Mouse (Mus musculus) CH12.LX (cell line): ENCODE data around the gene Lypd3.

Source experiments
- CTCF ChIP-seq, 2 experiments: IDR thresholded peaks in 1 of 2; conservative IDR thresholded peaks in 1 of 2; 2 replicates each; pipeline ENCODE4 v1.5.1; 2011 to 2012; ENCODE audit warnings: low read depth in 2 of 2, low read length in 2 of 2, improper control_type of control experiment in 1 of 2, inconsistent platforms in 1 of 2, mild to moderate bottlenecking in 1 of 2, moderate library complexity in 1 of 2
- ELF1 ChIP-seq: IDR thresholded peaks from 2 replicates; pipeline ENCODE4 v1.6.1; 2014; ENCODE audit warnings: low read depth, mild to moderate bottlenecking, inconsistent platforms, low read length, improper control_type of control experiment
- EP300 ChIP-seq: IDR thresholded peaks from 2 replicates; pipeline ENCODE4 v1.6.1; 2011; ENCODE audit warnings: low read length, improper control_type of control experiment
- HCFC1 ChIP-seq: IDR thresholded peaks from 2 replicates; pipeline ENCODE4 v1.6.1; 2012; ENCODE audit warnings: low read depth, mild to moderate bottlenecking, inconsistent platforms, low read length, improper control_type of control experiment
- IRF4 ChIP-seq: IDR thresholded peaks from 2 replicates; pipeline ENCODE4 v1.6.1; 2014; ENCODE audit warnings: low read depth, mild to moderate bottlenecking, inconsistent platforms, low read length, improper control_type of control experiment
- MAFK ChIP-seq: IDR thresholded peaks from 2 replicates; pipeline ENCODE4 v1.6.1; 2011; ENCODE audit warnings: low read length, improper control_type of control experiment; ENCODE audit not compliant: insufficient replicate concordance
- MAX ChIP-seq: IDR thresholded peaks from 2 replicates; pipeline ENCODE4 v1.6.1; 2011; ENCODE audit warnings: low read length, improper control_type of control experiment
- NRF1 ChIP-seq: IDR thresholded peaks from 2 replicates; pipeline ENCODE4 v1.6.1; 2014; ENCODE audit warnings: low read depth, mild to moderate bottlenecking, inconsistent platforms, low read length, improper control_type of control experiment, moderate library complexity
- POLR2A ChIP-seq: IDR thresholded peaks from 2 replicates; pipeline ENCODE4 v1.6.1; 2011; ENCODE audit warnings: low read depth, mild to moderate bottlenecking, improper control_type of control experiment, low read length
- USF1 ChIP-seq: IDR thresholded peaks from 2 replicates; pipeline ENCODE4 v1.6.1; 2014; ENCODE audit warnings: low read depth, mild to moderate bottlenecking, inconsistent platforms, low read length, improper control_type of control experiment

DNA sequence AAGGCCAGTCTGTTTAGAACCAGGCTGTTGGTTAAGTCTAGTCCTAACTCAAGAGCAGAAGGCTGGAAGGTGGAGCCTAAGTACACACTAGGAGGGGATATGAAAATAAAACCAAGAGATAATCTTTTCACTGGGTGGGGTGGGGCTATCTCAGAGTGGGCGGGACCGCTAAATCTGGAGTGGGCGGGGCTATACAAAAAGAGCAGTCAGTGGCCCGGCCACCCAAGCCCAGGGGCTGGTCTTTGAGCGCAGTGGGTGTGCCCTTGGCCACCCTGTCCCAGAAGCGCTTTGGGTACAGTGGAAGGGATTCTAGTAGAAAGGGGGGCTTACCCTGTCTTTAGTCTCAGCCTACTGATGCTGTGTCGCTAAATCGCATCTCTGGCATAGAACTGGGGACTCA, 49.5 kb upstream of the Lypd3 start:
- TF ChIP-seq POLR2A: no peak
- no peak for TF ChIP-seq USF1
- TF ChIP-seq HCFC1: no peak
- no peak for TF ChIP-seq ELF1
- no peak for TF ChIP-seq CTCF (conservative IDR thresholded peaks at IDR 0.05 in 1 of 2, IDR thresholded peaks at IDR 0.05 in 1 of 2; ENCODE audit: low read depth in 2 of 2, low read length in 2 of 2)
- no peak for TF ChIP-seq MAFK
- TF ChIP-seq NRF1: no peak
- no peak for TF ChIP-seq MAX
- no peak for TF ChIP-seq EP300
- no peak for TF ChIP-seq IRF4
